Mouse (Mus musculus) ES-Bruce4 (cell line): ENCODE measurements around the gene Anp32e.

Source experiments
- CTCF ChIP-seq: IDR thresholded peaks from one replicate; pipeline ENCODE4 v1.8.1; 2011; ENCODE audit warnings: low read depth, low read length
- EP300 ChIP-seq: IDR thresholded peaks from 2 replicates; pipeline ENCODE4 v1.6.1; 2011; ENCODE audit warnings: low read depth, low read length; ENCODE audit not compliant: insufficient read depth
- POLR2A ChIP-seq: IDR thresholded peaks from one replicate; pipeline ENCODE4 v1.8.1; 2011; ENCODE audit warnings: low read length; ENCODE audit not compliant: insufficient read depth

- no peak for TF ChIP-seq CTCF
- no peak for TF ChIP-seq POLR2A
- no peak for TF ChIP-seq EP300
Measured at GRCm38 (mm10) chr3:95889664-95890063, 39.4 kb upstream of the Anp32e start.
